Mouse (Mus musculus) heart, embryonic 13.5 days (tissue): ENCODE data around the gene Crip1. TPM values are rescaled to one million over a fixed set of nuclear protein-coding genes. Genes with fewer than 3 reads are reported as not detected.
A peak's percentile ranks its signal among the peaks of the same experiment; 100 is the strongest.

ENCODE experiments used
- ATAC-seq: fragments of 200-750 bp; cut with Nextera tagmentation; 2 replicates; pipeline ENCODE4 v1.8.0; 2017; ENCODE audit warnings: moderate TSS enrichment; ENCODE audit not compliant: insufficient number of reproducible peaks, low FRiP score, low TSS enrichment; ENCODE audit errors: extremely low read depth
- H3K27ac ChIP-seq: fragments of 300-500 bp; sonication (generic); replicated peaks from 2 replicates; pipeline ENCODE4 v1.5.1; 2015; ENCODE audit warnings: moderate library complexity, mild to moderate bottlenecking, inconsistent platforms
- H3K27me3 ChIP-seq: fragments of 300-500 bp; sonication (generic); replicated peaks from 2 replicates; pipeline ENCODE4 v1.6.1; 2015; ENCODE audit warnings: mild to moderate bottlenecking, inconsistent platforms
- H3K36me3 ChIP-seq: fragments of 300-500 bp; sonication (generic); 2 replicates; pipeline ENCODE4 v1.6.1; 2015; ENCODE audit warnings: mild to moderate bottlenecking, inconsistent platforms
- H3K4me1 ChIP-seq: fragments of 300-500 bp; sonication (generic); 2 replicates; pipeline ENCODE4 v1.6.1; 2015; ENCODE audit warnings: inconsistent platforms
- H3K4me2 ChIP-seq: fragments of 300-500 bp; sonication (generic); 2 replicates; pipeline ENCODE4 v1.6.1; 2015; ENCODE audit warnings: inconsistent platforms, mild to moderate bottlenecking, moderate library complexity
- H3K4me3 ChIP-seq: fragments of 300-500 bp; sonication (generic); 2 replicates; pipeline ENCODE4 v1.5.1; 2015; ENCODE audit warnings: moderate library complexity, mild to moderate bottlenecking, inconsistent platforms
- H3K9ac ChIP-seq: fragments of 300-500 bp; sonication (generic); 2 replicates; pipeline ENCODE4 v1.6.1; 2015; ENCODE audit warnings: inconsistent platforms, mild to moderate bottlenecking, moderate library complexity
- H3K9me3 ChIP-seq: fragments of 300-500 bp; sonication (generic); 2 replicates; pipeline ENCODE4 v1.6.1; 2016; ENCODE audit warnings: inconsistent platforms
- WGBS: fragments of 180-500 bp; shearing (Covaris S2); methylation state at CpG from one replicate; pipeline ENCODE4 v1.1.7; 2015; ENCODE audit warnings: mixed read lengths; 5-methylcytosine and 5-hydroxymethylcytosine counted together
- polyA plus RNA-seq: library from polyadenylated mRNA; unstranded; fragments of >200 nt; fragmentation: Nextera tagmentation; extraction: Ambion mirVana; gene quantifications from 2 replicates; pipeline ENCODE4 v1.2.1, GENCODE M21; 2015

The Crip1 gene
- polyA plus RNA-seq, 1 experiment from 2014 or later, result 408 TPM

DNA sequence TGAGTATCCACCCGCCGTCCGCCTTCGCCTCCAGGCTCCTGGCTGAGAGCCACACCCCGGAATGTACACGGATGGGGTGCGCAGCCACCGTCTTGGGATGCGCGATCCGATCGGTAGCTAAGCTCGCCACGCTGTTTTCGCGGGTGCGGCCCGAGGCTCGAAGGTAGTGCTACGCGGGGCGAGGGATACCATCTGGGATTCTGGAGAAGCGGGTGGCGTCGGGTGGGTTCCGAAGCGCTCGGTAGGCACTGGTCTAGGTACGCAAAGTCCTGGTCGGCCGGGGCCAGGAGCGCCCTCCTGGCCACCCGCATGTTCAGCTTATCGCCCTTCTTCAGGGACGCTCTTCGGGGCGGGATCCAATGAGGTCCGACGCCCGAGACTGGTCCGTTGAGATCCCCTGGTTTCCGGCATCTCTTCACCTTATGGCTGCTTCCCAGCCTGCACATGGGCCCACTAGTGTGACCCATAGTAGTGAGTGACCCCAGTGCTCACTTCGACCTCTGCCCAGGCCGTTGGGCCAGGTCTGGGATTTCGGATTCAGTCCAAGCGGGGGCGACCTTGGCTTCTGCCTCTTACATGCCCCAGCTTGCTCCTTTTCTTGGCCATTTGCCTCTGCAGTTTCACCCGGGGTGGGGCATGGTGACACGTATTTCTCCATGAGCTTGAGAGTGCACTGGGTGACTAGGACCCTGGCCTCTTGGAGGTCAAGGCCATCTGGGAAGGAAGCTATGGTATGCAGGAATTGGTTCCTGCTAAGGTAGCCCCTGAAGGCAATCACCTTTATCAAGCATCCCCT lies 5.3 kb upstream of the Crip1 start:
- ATAC-seq, result 0 out of 2 replicates have a peak, but pooled peaks have one; percentile 1
- peaks cover 52% of the 10 kb centered on the region for H3K36me3 ChIP-seq

DNA sequence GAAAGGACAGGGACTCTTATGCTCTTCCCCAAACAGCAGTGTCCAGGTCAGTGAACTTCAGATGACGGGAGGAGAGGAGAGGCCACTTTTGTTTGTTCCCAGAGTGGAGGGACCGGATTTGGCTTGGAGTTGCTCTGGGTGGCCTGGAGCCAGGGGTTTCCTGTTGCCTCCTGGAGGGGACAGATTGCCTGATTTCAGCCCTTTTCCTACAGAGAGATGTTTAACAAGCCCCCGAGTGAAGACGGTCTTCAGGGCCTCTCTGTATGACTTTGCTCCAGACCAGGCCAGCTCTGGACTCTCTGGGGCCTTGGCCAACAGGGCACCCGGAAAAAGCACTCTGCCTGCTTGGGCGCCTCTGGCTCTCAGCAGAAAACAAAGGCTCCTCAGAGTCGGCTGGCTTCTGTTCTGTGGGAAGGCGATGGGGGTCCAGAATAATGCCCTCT lies 4.6 kb upstream of the Crip1 start:
- Histone ChIP-seq H3K27ac (peak overlapping the region; percentile 99), H3K4me3 (peak overlapping the region; percentile 82), H3K9me3 (no peaks in the 10 kb centered on the region), H3K36me3 (peaks cover 51% of the 10 kb centered on the region), H3K4me2 (peak overlapping the region; percentile 93), H3K27me3 (no peaks in the 10 kb centered on the region), H3K9ac (peak overlapping the region; percentile 95), H3K4me1 (peaks cover 82% of the 10 kb centered on the region)
- no peak for ATAC-seq
- WGBS, result 17% methylated on average over 8 of the region's 8 CpGs

More for the DNA sequence above, 5.3 kb upstream of the Crip1 start:
- Histone ChIP-seq H3K9ac (peak overlapping the region; percentile 95), H3K4me1 (peaks cover 82% of the 10 kb centered on the region), H3K27me3 (no peaks in the 10 kb centered on the region), H3K27ac (peak overlapping the region; percentile 99), H3K4me2 (peak overlapping the region; percentile 93), H3K9me3 (no peaks in the 10 kb centered on the region), H3K4me3 (peak overlapping the region; percentile 82)
- WGBS, result 1% methylated on average over 49 of the region's 49 CpGs

DNA sequence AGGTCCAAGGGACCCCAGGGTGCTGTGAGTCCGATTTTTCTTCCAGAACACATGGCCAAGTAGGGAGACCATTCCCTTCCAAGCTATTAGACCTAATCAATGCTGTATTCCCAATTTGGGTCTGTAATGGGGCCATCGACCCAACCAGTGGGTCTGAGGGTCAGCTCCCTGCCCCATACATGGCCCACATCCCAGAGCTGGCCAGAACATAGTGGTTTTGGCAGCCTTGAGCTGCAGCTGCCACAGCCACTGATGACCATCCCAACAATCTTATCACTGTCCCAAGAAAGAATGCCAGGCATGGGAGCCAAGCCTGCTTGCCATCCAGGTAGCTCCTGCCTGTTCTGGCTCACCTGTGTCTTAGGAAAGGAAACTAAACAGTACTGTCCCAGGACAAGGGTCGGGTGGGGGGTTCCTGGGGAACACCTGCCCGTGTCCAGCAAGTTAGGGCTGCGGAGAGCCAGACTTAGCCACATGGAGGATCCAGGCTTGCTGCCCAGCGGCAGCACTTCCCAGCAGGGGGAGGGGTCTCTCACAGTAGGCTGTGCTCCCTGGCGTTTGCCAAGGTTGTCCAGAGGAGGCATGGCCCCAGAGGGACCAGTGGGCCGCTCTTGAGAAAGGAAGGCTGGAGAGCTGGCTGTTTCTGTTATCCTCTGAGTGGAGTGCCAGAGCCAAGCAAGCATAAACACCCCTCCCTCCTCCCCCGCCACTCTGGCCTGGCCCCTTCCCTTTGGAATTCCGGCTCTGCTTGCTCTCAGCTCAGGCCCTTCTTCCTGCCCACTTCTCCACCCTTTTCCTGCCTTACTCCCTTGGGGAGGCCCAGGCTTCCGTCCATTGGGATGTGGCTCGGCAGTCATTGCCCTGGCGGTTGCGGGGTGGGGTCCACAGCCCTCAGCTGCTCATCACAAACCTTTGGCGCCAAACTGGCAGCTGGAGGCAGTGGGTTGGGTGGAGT lies 3.8 kb upstream of the Crip1 start:
- Histone ChIP-seq H3K9ac (peak overlapping the region; percentile 95), H3K4me3 (peak overlapping the region; percentile 82), H3K36me3 (peaks cover 43% of the 10 kb centered on the region), H3K9me3 (no peaks in the 10 kb centered on the region), H3K27me3 (no peaks in the 10 kb centered on the region), H3K4me1 (peaks cover 82% of the 10 kb centered on the region), H3K27ac (peak overlapping the region; percentile 99), H3K4me2 (peak overlapping the region; percentile 93)
- peak; percentile 35 for ATAC-seq
- 6% methylated on average over 15 of the region's 15 CpGs for WGBS

DNA sequence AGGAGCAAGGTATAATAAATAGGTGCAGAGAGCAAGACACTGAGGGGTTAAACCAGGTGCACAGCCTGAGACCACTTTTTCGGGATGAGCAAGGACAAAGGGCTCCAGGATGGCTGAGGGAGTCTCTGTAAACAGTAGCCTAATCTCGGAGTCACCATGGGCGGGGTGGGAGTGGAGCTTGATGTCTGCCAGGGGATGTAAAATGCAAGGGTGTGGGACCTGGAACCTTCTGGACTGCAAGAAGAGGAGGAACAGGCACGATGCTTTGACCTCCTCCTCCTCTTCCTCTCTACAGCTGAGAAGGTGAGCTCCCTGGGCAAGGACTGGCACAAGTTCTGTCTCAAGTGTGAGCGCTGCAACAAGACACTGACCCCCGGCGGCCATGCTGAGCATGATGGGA lies 3.0 kb upstream of the Crip1 start:
- H3K36me3 ChIP-seq, result peaks cover 36% of the 10 kb centered on the region
- peak overlapping the region; percentile 95 for H3K9ac ChIP-seq
- 32% methylated on average over 7 of the region's 7 CpGs for WGBS

DNA sequence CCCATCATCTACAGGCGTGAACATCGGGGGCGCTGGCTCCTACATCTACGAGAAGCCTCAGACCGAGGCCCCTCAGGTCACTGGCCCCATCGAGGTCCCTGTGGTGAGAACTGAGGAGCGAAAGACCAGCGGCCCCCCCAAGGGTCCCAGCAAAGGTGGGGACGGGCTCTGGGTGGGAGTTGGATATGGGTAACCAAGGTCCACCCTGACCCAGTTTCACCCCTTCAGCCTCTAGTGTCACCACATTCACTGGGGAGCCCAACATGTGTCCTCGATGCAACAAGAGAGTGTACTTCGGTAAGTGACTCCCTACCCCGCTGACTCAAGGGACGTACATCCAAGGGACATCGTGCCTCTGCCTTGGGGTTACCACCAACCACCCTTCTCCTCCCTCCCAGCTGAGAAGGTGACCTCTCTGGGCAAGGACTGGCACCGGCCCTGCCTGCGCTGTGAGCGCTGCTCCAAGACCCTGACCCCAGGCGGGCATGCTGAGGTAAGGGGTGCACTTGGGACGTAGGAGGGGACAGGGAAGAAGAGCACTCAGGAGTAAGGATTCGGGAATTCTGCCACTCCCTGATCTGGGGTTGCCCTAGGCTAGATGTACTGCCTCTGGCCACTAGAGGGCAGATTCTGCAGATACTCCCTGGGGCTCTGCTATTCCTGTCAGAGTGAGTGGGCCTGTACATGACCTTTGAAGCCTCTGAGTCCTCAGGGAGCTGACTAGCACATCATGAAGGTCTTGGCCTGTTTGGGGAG lies 1.9 kb upstream of the Crip1 start:
- Histone ChIP-seq H3K4me3 (peak overlapping the region; percentile 82), H3K9ac (peak overlapping the region; percentile 95), H3K27ac (peak overlapping the region; percentile 99), H3K9me3 (no peaks in the 10 kb centered on the region), H3K27me3 (no peaks in the 10 kb centered on the region), H3K4me2 (peak overlapping the region; percentile 93), H3K36me3 (peaks cover 34% of the 10 kb centered on the region), H3K4me1 (peaks cover 83% of the 10 kb centered on the region)
- WGBS, result 71% methylated on average over 20 of the region's 20 CpGs
- ATAC-seq, result no peak

More for the DNA sequence above, 3.0 kb upstream of the Crip1 start:
- ATAC-seq, result no peak
- peak overlapping the region; percentile 82 for H3K4me3 ChIP-seq
- H3K27ac ChIP-seq, result peak overlapping the region; percentile 99
- H3K9me3 ChIP-seq, result no peaks in the 10 kb centered on the region
- H3K27me3 ChIP-seq, result no peaks in the 10 kb centered on the region
- peak overlapping the region; percentile 93 for H3K4me2 ChIP-seq
- peaks cover 83% of the 10 kb centered on the region for H3K4me1 ChIP-seq

DNA sequence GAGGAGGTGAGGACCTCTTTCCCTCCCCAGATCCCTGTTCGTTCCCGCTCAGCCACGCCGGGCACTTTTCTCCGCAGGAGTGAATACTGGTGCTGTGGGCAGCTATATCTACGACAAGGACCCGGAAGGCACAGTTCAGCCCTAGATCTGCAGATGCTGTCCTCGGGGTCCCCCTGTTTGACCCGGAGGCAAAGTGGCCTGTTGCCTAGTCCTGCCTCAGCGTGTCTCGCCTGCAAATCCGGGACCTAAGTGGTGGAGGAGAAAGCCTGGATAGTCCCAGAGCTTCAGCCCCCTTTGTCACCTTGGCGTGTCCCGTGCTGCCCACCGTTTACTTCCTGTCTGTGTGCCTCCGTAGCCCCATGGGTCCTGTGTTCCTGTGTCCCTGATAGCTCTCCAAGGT lies 1.2 kb upstream of the Crip1 start:
- Histone ChIP-seq H3K27me3 (no peaks in the 10 kb centered on the region), H3K9ac (peak overlapping the region; percentile 95), H3K4me2 (peak overlapping the region; percentile 93; the same call in 1 of the 2 replicates), H3K4me3 (no peak overlapping the region), H3K9me3 (no peaks in the 10 kb centered on the region), H3K36me3 (peaks cover 34% of the 10 kb centered on the region), H3K4me1 (peaks cover 80% of the 10 kb centered on the region), H3K27ac (peak overlapping the region; percentile 99)
- WGBS, result 80% methylated on average over 16 of the region's 16 CpGs
- ATAC-seq, result no peak

DNA sequence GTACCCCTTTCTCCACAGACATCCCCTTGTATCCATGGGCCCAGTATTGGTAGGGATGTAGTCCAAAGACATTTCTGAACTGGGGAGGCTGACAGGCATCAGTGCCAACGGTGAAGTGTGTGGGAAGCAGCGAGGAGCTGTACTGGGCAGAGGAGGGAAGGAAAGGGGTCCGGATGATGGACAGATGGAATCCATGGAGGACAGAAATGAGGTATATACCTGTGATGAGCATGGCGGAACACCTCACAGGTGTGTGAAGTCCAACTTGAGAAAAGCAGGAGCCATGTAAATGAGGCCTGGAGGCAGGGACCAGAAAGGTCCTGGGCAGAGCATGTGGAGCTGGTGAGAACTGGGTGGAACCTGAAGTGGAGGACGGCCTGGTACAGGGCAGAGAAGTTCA lies 525 bp upstream of the Crip1 start:
- 79% methylated on average over 5 of the region's 5 CpGs for WGBS
- H3K4me3 ChIP-seq, result no peak overlapping the region
- no peak for ATAC-seq
- no peaks in the 10 kb centered on the region for H3K27me3 ChIP-seq
- peaks cover 34% of the 10 kb centered on the region for H3K36me3 ChIP-seq
- H3K4me2 ChIP-seq, result no peak overlapping the region
- peaks cover 86% of the 10 kb centered on the region for H3K4me1 ChIP-seq
- no peak overlapping the region; the same call in 1 of the 2 replicates for H3K27ac ChIP-seq
- H3K9me3 ChIP-seq, result no peaks in the 10 kb centered on the region
- peak overlapping the region; percentile 95 for H3K9ac ChIP-seq

DNA sequence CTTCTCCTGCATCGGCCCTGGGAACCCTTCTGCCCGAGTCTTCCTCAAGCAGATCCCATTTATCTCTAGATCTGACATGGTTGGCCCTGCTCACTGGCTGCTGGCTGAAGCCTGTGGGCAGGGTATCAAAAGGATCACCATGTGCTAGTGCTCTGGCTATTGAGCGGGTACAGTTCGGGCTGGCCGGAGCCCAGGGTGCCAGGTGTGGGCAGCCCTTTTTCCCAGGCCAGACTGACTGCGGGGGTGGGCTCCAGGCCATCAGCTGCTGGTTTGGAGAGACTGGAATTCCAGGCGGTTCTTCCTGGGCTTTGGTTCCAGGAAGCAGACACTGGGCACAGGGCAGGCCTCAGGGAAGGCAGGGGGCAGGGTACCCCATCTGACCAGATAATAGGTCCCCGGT lies 1.4 kb downstream of the Crip1 start:
- 58% methylated on average over 8 of the region's 8 CpGs for WGBS
- no peak for ATAC-seq
- Histone ChIP-seq H3K27ac (peak overlapping the region; percentile 74), H3K9ac (peak overlapping the region; percentile 56), H3K4me1 (peaks cover 91% of the 10 kb centered on the region), H3K36me3 (peaks cover 34% of the 10 kb centered on the region), H3K9me3 (no peaks in the 10 kb centered on the region), H3K4me2 (no peak overlapping the region), H3K27me3 (no peaks in the 10 kb centered on the region), H3K4me3 (no peak overlapping the region)

DNA sequence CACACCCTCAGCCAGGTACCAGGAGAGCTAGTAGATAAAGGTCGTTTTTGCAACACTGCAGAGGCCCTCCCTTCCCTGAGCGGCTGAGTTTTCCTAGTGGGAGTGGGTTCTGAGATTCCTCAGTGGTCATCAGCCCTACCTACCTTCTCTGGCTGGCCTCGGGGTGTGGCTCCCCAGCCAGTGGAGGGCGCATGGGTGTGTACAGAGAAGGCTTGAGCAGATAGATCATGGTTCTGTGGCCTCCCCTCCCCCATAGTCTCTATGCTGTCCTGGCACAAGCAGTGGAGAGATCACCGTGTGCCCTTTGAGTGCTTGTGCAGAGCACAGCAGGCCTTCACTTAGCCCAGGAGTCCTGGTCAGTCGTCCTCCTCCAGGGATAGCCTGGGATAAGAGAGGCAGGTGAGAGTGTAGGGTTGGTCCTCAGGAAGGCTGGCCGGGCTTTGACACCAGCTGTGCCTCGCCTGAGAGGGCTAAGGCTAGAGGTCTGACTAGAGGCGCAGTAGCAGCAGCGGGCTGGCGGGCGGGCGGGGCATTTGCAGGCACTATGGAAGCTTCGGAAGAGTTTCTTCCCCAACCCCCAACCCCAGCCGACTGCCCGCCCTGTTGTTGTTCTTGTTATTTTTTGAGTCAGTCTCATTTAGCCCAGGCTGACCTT lies 2.4 kb downstream of the Crip1 start:
- 44% methylated on average over 16 of the region's 16 CpGs for WGBS
- Histone ChIP-seq H3K27me3 (no peaks in the 10 kb centered on the region), H3K9ac (no peak overlapping the region), H3K27ac (peak overlapping the region; percentile 74; the same call in 1 of the 2 replicates), H3K4me1 (peaks cover 91% of the 10 kb centered on the region), H3K9me3 (no peaks in the 10 kb centered on the region), H3K36me3 (peaks cover 29% of the 10 kb centered on the region), H3K4me2 (no peak overlapping the region), H3K4me3 (no peak overlapping the region)
- ATAC-seq, result no peak

DNA sequence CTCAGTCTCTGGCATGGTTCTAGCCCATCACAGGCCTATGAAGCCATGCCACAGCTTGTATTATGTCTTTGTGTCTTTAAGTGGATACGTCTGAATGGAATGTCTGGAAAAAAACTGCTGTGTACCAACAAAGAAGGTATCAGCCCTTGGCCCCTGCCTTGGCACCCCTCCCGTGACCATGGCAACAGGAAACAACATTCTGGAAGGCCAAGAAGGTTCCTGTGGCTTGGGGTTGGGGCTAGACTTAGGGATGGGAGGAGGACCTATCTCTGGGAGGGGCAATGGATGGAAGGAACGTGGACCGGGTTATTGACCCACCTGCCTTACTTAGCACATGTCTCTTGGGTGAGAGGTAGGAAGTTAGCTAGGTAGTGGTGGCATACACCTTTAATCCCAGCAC lies 3.2 kb downstream of the Crip1 start:
- Histone ChIP-seq H3K4me2 (no peak overlapping the region), H3K4me3 (no peak overlapping the region), H3K27me3 (no peaks in the 10 kb centered on the region), H3K4me1 (peaks cover 83% of the 10 kb centered on the region), H3K9me3 (no peaks in the 10 kb centered on the region), H3K9ac (no peak overlapping the region), H3K27ac (no peak overlapping the region), H3K36me3 (peaks cover 21% of the 10 kb centered on the region)
- WGBS, result 59% methylated on average over 4 of the region's 4 CpGs
- no peak for ATAC-seq
